Mouse (Mus musculus) spleen, embryonic (tissue): Measurements from ENCODE around the gene Fut1.

Source experiments
- CTCF ChIA-PET: fragments of 350-600 bp; sonication (Branson Sonifier 250); formaldehyde crosslinking; loops from one replicate; lab custom pipeline; 2022; lab: Charles Lee

Gene Fut1

GRCm38 (mm10) chr7:45666161-45666560, 49.1 kb downstream of the Fut1 start, which contains the start of gene Fut2:
TSS of gene Fut2 (minus strand) at chr7:45666394.
- CTCF ChIA-PET, result interaction anchor here (0.9 kb wide), 1 partner anchor 15 kb away, joined by 3 read pairs; no protein-coding TSS in a partner anchor

GRCm38 (mm10) chr7:45667761-45668160, 50.7 kb downstream of the Fut1 start:
- CTCF ChIA-PET, result no interaction called here

- CTCF ChIA-PET, result no interaction called here
Measured at GRCm38 (mm10) chr7:45668921-45669320, 51.8 kb downstream of the Fut1 start.
